Mouse (Mus musculus): ENCODE data around the gene Pde6d. TPM values are rescaled to one million over a fixed set of nuclear protein-coding genes. Genes with fewer than 3 reads are reported as not detected.

The Pde6d gene
- polyA plus RNA-seq, 1 experiment from 2014 or later, result 20.2 TPM

DNA sequence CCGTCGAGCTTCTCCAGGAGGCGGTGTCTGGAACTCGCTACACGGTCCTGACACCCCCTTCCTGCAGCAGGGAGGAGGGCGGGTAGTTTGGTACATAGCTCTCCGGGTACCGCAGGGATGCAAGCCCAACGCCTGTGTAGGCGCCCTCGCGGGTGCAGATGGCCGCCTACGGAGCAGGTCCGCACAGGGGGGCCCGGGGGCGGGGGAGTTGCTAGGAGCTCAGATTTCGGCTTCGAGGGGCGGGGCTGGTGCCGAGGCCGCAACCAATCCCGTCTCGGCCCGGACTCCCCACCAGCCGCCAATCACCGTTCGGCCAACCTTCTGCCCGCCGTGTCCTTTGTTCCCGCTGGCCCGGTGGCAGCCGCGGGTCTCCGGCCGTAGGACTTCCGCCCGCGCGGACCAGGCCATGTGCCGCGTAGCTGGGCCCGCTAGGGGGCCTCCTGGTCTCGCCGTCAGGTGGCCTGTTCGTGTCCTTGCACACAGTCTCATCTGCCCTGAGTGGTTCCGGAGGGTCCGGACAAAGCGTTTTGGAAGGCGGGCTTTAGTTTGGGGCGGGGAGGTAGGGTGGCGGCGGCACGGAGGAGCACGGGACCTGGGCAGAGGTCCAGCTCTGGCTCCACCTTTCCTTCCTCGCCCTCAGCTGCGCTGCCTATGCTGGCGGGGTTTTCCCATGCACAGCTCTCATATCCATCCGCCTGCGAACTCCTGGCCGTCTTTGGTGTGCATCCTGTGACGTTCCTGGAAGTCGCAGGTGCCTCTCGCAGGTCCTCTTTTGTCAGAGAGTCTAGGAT, 78.3 kb downstream of the Pde6d start:
- Histone ChIP-seq H3K9ac (ENCODE audit: low read depth, low read length) (peak overlapping the region; percentile 68), H3K27ac (ENCODE audit: low read length) (peak overlapping the region; percentile 80), H3K27me3 (ENCODE audit: control insufficient read depth, insufficient read depth, low read depth, low read length) (peaks cover 7% of the 10 kb centered on the region; the same call in 1 of the 2 replicates), H3K9me3 (replicated peaks; ENCODE audit: control insufficient read depth, low read length) (no peaks in the 10 kb centered on the region), H3K4me3 (ENCODE audit: low read depth, low read length) (peak overlapping the region; percentile 64), H3K36me3 (ENCODE audit: control insufficient read depth, insufficient read depth) (no peaks in the 10 kb centered on the region), H3K4me2 (ENCODE audit: low read depth, low read length) (peak overlapping the region; percentile 95), H3K4me1 (ENCODE audit: control insufficient read depth, low read depth, low read length) (peaks cover 45% of the 10 kb centered on the region)
- ATAC-seq (ENCODE audit: low read depth), result peak; percentile 80
- under 1% methylated on average over 64 of the region's 64 CpGs for WGBS (ENCODE audit: insufficient replicate concordance)

DNA sequence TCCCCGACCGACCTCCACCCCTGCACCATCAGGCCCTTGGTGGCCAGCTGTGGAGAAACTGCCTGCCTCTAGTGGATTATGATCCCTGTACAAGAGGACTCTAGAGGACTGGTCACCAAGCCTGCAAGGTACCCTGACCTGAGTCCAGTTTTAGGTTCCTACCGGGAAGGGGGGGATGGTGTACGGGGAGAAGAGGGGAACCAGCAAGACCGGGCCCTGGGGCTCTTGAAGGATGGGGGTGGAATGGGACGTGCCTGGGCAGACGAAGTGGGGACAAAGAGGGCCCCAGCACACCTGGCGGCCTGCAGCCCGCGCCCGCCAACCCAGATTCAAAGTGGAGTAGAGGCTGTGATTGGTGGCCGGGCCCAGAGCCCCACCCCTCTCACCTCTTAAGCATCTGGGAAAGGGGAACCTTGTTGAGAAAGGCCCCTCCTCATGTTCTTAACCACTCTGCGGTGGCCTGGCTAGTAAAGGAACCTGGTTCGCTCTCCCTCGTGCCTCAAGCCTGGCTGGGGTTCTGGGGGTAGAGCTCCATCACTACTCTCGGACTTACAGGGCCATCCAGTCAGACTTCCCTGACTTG, 79.2 kb downstream of the Pde6d start:
- Histone ChIP-seq H3K4me1 (ENCODE audit: control insufficient read depth, low read depth, low read length) (peaks cover 49% of the 10 kb centered on the region), H3K27me3 (ENCODE audit: control insufficient read depth, insufficient read depth, low read depth, low read length) (peaks cover 7% of the 10 kb centered on the region; the same call in 1 of the 2 replicates), H3K4me2 (ENCODE audit: low read depth, low read length) (peak overlapping the region; percentile 95), H3K4me3 (ENCODE audit: low read depth, low read length) (no peak overlapping the region; the same call in 1 of the 2 replicates), H3K36me3 (ENCODE audit: control insufficient read depth, insufficient read depth) (no peaks in the 10 kb centered on the region), H3K27ac (ENCODE audit: low read length) (peak overlapping the region; percentile 29), H3K9ac (ENCODE audit: low read depth, low read length) (no peak overlapping the region), H3K9me3 (replicated peaks; ENCODE audit: control insufficient read depth, low read length) (no peaks in the 10 kb centered on the region)
- ATAC-seq (ENCODE audit: low read depth), result no peak
- WGBS (ENCODE audit: insufficient replicate concordance), result 28% methylated on average over 16 of the region's 16 CpGs

DNA sequence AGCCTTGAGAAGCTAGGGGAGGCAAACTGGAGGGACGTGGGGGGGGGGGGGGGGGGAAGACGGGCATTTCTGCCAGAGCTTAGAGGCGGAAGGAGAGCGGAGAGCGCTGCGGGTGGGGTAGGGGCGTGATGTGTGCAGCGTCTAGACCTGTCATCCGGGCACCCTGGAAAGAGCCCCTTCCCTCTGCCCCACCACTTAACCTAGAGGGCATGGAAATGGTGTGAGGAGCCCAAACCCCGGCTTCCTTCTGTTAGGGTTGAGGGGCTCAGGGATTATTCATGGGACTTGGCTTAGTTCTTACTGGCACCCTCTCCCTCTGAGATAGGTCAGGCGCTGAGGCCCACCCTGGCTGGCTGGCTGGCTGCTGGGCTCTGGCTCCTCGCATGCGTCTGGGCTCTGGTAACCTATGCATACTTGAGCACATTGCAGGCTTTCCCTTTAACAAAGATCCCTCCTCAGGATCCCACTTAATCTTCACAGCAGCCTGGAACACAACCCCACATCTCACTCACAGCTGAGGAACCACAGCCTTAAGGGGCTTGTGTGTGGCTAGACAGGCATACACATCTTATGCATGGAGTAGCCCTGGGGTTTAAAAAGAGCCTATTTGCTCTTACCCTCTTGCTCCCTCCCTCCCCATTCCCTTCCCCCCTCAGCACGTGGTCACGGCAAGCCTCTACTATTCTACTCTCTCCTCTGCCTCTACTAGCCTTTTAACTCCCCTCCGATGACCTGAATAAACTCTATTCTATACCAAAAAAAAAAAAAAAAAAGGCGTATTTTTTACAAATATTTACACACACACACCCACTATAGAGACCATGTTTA, 80.0 kb downstream of the Pde6d start:
- WGBS (ENCODE audit: insufficient replicate concordance), result 48% methylated on average over 16 of the region's 17 CpGs
- peaks cover 7% of the 10 kb centered on the region; the same call in 1 of the 2 replicates for H3K27me3 ChIP-seq (ENCODE audit: control insufficient read depth, insufficient read depth, low read depth, low read length)
- no peaks in the 10 kb centered on the region for H3K9me3 ChIP-seq (replicated peaks; ENCODE audit: control insufficient read depth, low read length)
- H3K27ac ChIP-seq (ENCODE audit: low read length), result no peak overlapping the region
- no peak overlapping the region for H3K4me3 ChIP-seq (ENCODE audit: low read depth, low read length)
- H3K36me3 ChIP-seq (ENCODE audit: control insufficient read depth, insufficient read depth), result no peaks in the 10 kb centered on the region
- H3K4me1 ChIP-seq (ENCODE audit: control insufficient read depth, low read depth, low read length), result peaks cover 57% of the 10 kb centered on the region
- ATAC-seq (ENCODE audit: low read depth), result no peak
- no peak overlapping the region for H3K9ac ChIP-seq (ENCODE audit: low read depth, low read length)
- no peak overlapping the region for H3K4me2 ChIP-seq (ENCODE audit: low read depth, low read length)

DNA sequence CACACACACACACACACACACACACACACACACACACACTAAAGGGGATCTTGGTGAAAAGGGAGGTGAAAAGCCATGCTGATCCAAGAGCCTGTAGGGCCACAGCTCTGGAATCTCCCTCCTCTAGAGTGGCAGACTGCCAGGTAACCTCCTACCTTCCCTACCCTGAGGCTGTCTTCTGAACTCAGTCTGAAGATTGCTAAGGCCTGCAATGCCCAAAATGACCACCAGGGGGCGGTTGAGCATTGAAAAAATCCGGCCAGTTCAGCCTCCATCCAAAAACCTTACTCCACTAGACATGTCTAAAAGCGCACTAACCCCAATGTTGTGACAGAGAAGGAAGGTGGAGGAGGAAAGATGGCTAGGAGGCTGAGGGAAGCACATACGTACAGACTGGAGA, 80.9 kb downstream of the Pde6d start:
- Histone ChIP-seq H3K36me3 (ENCODE audit: control insufficient read depth, insufficient read depth) (no peaks in the 10 kb centered on the region), H3K9ac (ENCODE audit: low read depth, low read length) (no peak overlapping the region), H3K27me3 (ENCODE audit: control insufficient read depth, insufficient read depth, low read depth, low read length) (peaks cover 7% of the 10 kb centered on the region; the same call in 1 of the 2 replicates), H3K4me2 (ENCODE audit: low read depth, low read length) (no peak overlapping the region), H3K4me1 (ENCODE audit: control insufficient read depth, low read depth, low read length) (peaks cover 59% of the 10 kb centered on the region), H3K27ac (ENCODE audit: low read length) (no peak overlapping the region), H3K9me3 (replicated peaks; ENCODE audit: control insufficient read depth, low read length) (no peaks in the 10 kb centered on the region), H3K4me3 (ENCODE audit: low read depth, low read length) (no peak overlapping the region)
- 1% methylated on average over 4 of the region's 4 CpGs for WGBS (ENCODE audit: insufficient replicate concordance)
- ATAC-seq (ENCODE audit: low read depth), result peak; percentile 9; the same call in 1 of the 2 replicates

DNA sequence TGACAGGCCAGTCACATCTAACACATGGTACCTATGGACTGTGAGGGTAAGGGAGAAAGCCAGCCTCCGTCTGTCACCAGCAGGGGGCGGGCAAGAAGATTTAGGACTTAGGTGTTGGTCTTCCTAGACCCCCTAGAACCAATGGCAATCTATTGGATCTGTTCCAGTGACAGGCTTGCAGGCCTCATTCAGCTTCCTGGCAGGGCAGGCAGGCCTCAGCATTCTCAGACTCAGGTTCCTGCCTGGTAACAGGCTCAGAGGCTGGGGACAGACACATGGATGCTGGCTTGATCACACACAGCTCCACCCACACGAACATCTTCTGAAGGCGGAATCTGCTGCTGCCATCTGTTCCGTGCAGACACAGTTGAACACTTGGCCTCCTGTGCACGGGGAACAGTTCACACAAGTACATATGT, 81.3 kb downstream of the Pde6d start:
- Histone ChIP-seq H3K36me3 (ENCODE audit: control insufficient read depth, insufficient read depth) (no peaks in the 10 kb centered on the region), H3K4me2 (ENCODE audit: low read depth, low read length) (no peak overlapping the region), H3K9ac (ENCODE audit: low read depth, low read length) (no peak overlapping the region), H3K27ac (ENCODE audit: low read length) (no peak overlapping the region), H3K27me3 (ENCODE audit: control insufficient read depth, insufficient read depth, low read depth, low read length) (peaks cover 7% of the 10 kb centered on the region; the same call in 1 of the 2 replicates), H3K4me1 (ENCODE audit: control insufficient read depth, low read depth, low read length) (peaks cover 59% of the 10 kb centered on the region), H3K4me3 (ENCODE audit: low read depth, low read length) (no peak overlapping the region), H3K9me3 (replicated peaks; ENCODE audit: control insufficient read depth, low read length) (no peaks in the 10 kb centered on the region)
- ATAC-seq (ENCODE audit: low read depth), result no peak
- 17% methylated on average over 6 of the region's 6 CpGs for WGBS (ENCODE audit: insufficient replicate concordance)

DNA sequence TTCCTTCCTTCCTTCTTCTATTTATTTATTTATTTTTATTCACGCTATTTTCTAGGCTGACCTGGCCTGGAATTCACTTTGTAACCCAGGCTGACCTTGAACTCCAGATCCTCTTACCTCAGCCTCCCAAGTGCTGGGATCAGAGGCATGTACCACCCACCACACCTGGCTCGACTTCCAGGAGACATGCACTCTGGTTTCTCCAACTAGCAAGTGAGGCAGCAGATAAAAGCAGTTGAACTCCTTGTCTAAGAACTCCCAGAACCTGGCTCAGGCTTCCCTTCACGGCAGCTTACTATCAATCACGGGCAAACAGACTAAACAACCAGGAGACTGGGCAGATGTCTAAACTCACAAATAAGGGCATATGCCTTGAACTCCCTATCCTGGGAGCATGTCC, 81.7 kb downstream of the Pde6d start:
- no peak for ATAC-seq (ENCODE audit: low read depth)
- Histone ChIP-seq H3K4me2 (ENCODE audit: low read depth, low read length) (no peak overlapping the region), H3K9ac (ENCODE audit: low read depth, low read length) (no peak overlapping the region), H3K27ac (ENCODE audit: low read length) (no peak overlapping the region), H3K4me1 (ENCODE audit: control insufficient read depth, low read depth, low read length) (peaks cover 56% of the 10 kb centered on the region), H3K9me3 (replicated peaks; ENCODE audit: control insufficient read depth, low read length) (no peaks in the 10 kb centered on the region), H3K27me3 (ENCODE audit: control insufficient read depth, insufficient read depth, low read depth, low read length) (peaks cover 7% of the 10 kb centered on the region; the same call in 1 of the 2 replicates), H3K4me3 (ENCODE audit: low read depth, low read length) (no peak overlapping the region), H3K36me3 (ENCODE audit: control insufficient read depth, insufficient read depth) (no peaks in the 10 kb centered on the region)
- 55% methylated on average over 4 of the region's 4 CpGs for WGBS (ENCODE audit: insufficient replicate concordance)

DNA sequence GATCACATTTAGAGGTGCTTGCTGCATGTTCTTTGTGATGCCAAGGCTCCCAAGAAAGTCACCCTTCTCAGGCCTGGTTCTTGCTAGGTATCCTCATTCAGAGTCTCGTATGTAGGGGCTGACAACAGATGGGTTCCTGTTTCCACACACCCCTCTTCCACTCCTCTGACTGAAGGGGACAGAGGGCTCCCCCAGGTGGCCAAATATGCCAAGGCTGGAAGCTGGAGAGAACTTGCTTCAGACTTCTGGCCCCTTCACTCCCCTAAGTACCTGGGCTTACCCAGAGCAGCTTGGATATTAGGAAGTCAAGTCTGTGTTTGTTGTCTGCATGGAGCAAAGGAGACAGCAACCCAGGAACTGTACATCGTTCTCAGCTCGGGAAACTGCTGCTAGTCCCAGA, 82.5 kb downstream of the Pde6d start:
- 26% methylated on average over 3 of the region's 3 CpGs for WGBS (ENCODE audit: insufficient replicate concordance)
- H3K4me2 ChIP-seq (ENCODE audit: low read depth, low read length), result no peak overlapping the region
- no peaks in the 10 kb centered on the region for H3K9me3 ChIP-seq (replicated peaks; ENCODE audit: control insufficient read depth, low read length)
- peaks cover 48% of the 10 kb centered on the region for H3K4me1 ChIP-seq (ENCODE audit: control insufficient read depth, low read depth, low read length)
- H3K36me3 ChIP-seq (ENCODE audit: control insufficient read depth, insufficient read depth), result no peaks in the 10 kb centered on the region
- ATAC-seq (ENCODE audit: low read depth), result no peak
- H3K9ac ChIP-seq (ENCODE audit: low read depth, low read length), result no peak overlapping the region
- H3K27ac ChIP-seq (ENCODE audit: low read length), result no peak overlapping the region
- H3K4me3 ChIP-seq (ENCODE audit: low read depth, low read length), result no peak overlapping the region
- H3K27me3 ChIP-seq (ENCODE audit: control insufficient read depth, insufficient read depth, low read depth, low read length), result peaks cover 7% of the 10 kb centered on the region; the same call in 1 of the 2 replicates

DNA sequence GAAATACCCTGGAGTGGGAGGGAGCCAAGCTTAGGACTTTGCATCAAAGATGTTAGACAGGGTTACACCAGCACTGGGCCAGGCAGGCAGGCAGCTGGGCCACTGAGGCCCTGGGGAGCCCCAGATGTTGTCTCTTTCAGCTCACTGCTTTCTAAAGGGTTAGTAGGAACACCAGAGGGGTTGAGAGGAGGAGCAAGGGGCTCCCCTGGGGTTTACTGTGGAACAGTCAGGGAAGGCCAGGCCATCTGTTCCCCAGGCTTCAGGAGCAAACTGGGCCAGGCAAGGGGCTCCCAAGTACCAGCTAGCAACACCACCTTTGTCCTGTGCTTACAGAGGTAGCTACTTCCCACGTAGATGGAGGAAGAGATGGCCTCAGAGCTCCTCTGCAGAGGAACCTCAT, 83.8 kb downstream of the Pde6d start:
- Histone ChIP-seq H3K4me1 (ENCODE audit: control insufficient read depth, low read depth, low read length) (peaks cover 37% of the 10 kb centered on the region), H3K27ac (ENCODE audit: low read length) (peak overlapping the region; percentile 81), H3K9me3 (replicated peaks; ENCODE audit: control insufficient read depth, low read length) (no peaks in the 10 kb centered on the region), H3K36me3 (ENCODE audit: control insufficient read depth, insufficient read depth) (no peaks in the 10 kb centered on the region), H3K4me3 (ENCODE audit: low read depth, low read length) (no peak overlapping the region), H3K9ac (ENCODE audit: low read depth, low read length) (no peak overlapping the region; the same call in 1 of the 2 replicates), H3K27me3 (ENCODE audit: control insufficient read depth, insufficient read depth, low read depth, low read length) (peaks cover 7% of the 10 kb centered on the region; the same call in 1 of the 2 replicates), H3K4me2 (ENCODE audit: low read depth, low read length) (no peak overlapping the region)
- 57% methylated on average over 1 of the region's 1 CpGs for WGBS (ENCODE audit: insufficient replicate concordance)
- ATAC-seq (ENCODE audit: low read depth), result no peak

Measured in liver, embryonic 16.5 days (tissue).